Mouse (Mus musculus) thymus, postnatal 25 days (tissue): ENCODE measurements around the gene Klkb1.
"Not testable (repeated sequence)": the region's sequence is repeated elsewhere in the genome, so short reads cannot be mapped to it uniquely, and the experiment has no call there.

ENCODE experiments used
- DNase-seq: peaks from one replicate; pipeline ENCODE4 v3.0.0; 2022

Klkb1 gene

GRCm38 (mm10) chr8:45294687-45295086 is at the start of gene Klkb1:
Gene Klkb1, minus strand, starts transcription at chr8:45294859.
- DNase-seq = no peak

GRCm38 (mm10) chr8:45344298-45344697 is 49.6 kb upstream of the Klkb1 start:
- DNase-seq = no peak

GRCm38 (mm10) chr8:45341630-45342628 is 47.3 kb upstream of the Klkb1 start:
- DNase-seq = no peak

- peak; percentile 2 for DNase-seq
Measured at GRCm38 (mm10) chr8:45333493-45333892, 38.8 kb upstream of the Klkb1 start.

- peak; percentile 62 for DNase-seq
Measured at GRCm38 (mm10) chr8:45332685-45333409, 38.2 kb upstream of the Klkb1 start, which contains the start of gene Cyp4v3. Gene Cyp4v3, minus strand, starts transcription at chr8:45333216.

GRCm38 (mm10) chr8:45330856-45331255 is 36.2 kb upstream of the Klkb1 start:
- DNase-seq = no peak

GRCm38 (mm10) chr8:45329206-45329980 is 34.7 kb upstream of the Klkb1 start:
- no peak for DNase-seq

GRCm38 (mm10) chr8:45327076-45327475 is 32.4 kb upstream of the Klkb1 start:
- DNase-seq = not testable (repeated sequence)

- DNase-seq = no peak
Measured at GRCm38 (mm10) chr8:45324151-45324550, 29.5 kb upstream of the Klkb1 start.

- no peak for DNase-seq
Measured at GRCm38 (mm10) chr8:45321365-45321764, 26.7 kb upstream of the Klkb1 start.

- no peak for DNase-seq
Measured at GRCm38 (mm10) chr8:45320930-45321329, 26.3 kb upstream of the Klkb1 start.

GRCm38 (mm10) chr8:45310967-45311366 is 16.3 kb upstream of the Klkb1 start:
- DNase-seq = no peak

GRCm38 (mm10) chr8:45308366-45308765 is 13.7 kb upstream of the Klkb1 start, which contains the start of gene Gm45753:
Gene Gm45753, minus strand, starts transcription at chr8:45308466.
- DNase-seq = no peak

- DNase-seq = no peak
Measured at GRCm38 (mm10) chr8:45305479-45305878, 10.8 kb upstream of the Klkb1 start.

GRCm38 (mm10) chr8:45304354-45304753 is 9.7 kb upstream of the Klkb1 start:
- DNase-seq = no peak

GRCm38 (mm10) chr8:45302390-45302789 is 7.7 kb upstream of the Klkb1 start:
- no peak for DNase-seq

GRCm38 (mm10) chr8:45295276-45295675 is 617 bp upstream of the Klkb1 start:
- DNase-seq = no peak

- DNase-seq = no peak
Measured at GRCm38 (mm10) chr8:45291790-45292189, 2.9 kb downstream of the Klkb1 start.

- no peak for DNase-seq
Measured at GRCm38 (mm10) chr8:45281630-45282029, 13.0 kb downstream of the Klkb1 start.

GRCm38 (mm10) chr8:45277453-45277852 is 17.2 kb downstream of the Klkb1 start:
- DNase-seq = no peak

GRCm38 (mm10) chr8:45274317-45274716 is 20.3 kb downstream of the Klkb1 start:
- no peak for DNase-seq

GRCm38 (mm10) chr8:45269056-45269455 is 25.6 kb downstream of the Klkb1 start:
- no peak for DNase-seq

GRCm38 (mm10) chr8:45268485-45268884 is 26.2 kb downstream of the Klkb1 start:
- no peak for DNase-seq
